Mouse (Mus musculus): Measurements from ENCODE around the gene Dus1l.

- TF ChIP-seq CTCF (IDR thresholded peaks at IDR 0.05; ENCODE audit: control insufficient read depth, insufficient read depth, insufficient replicate concordance, low read depth, low read length): no peak
- no peak for TF ChIP-seq POLR2A (IDR thresholded peaks at IDR 0.05; ENCODE audit: control insufficient read depth, low read depth, low read length)
These were observed 11.8 kb upstream of the Dus1l start for GRCm38 (mm10) chr11:120808010-120808409.
